Mouse (Mus musculus): ENCODE data around the gene Capns2. TPM values are rescaled to one million over a fixed set of nuclear protein-coding genes. Genes with fewer than 3 reads are reported as not detected.

Capns2 gene
- total RNA-seq, 2 experiments from 2014 or later, result 2.1 to 2.2 TPM

DNA sequence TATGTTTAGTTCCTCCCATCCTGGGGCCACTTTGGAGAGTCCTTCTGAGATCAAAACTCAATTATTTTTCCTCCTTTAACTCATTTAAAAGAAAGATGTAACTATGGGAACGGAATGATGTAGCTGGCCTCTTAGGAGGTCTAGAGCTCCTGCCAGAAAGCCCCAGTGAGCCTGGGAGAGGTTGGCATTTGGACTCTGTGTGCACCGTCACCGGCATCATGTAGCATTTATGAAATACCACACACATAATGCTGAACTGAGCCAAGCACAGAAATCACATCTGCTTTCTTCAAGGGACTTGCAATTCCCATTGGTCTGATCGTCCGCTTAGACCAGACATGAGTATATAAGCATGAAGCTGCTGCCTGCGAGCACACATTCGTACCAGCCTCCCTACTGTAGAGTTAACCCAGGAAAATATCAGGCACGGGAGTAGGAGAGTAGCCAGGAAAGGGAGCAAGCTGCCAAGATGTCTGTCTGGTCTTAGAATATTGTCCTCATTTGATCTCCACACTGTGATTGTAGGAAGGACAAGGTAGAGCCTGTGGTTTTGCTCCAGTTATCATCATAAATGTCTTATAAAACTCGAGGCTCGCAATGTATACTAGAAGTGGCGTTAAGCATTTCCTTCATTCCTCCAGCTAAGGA is 2.4 kb downstream of the Capns2 start:
- intact Hi-C loops (cut with DNase I), result no loop called here
- peak; percentile 36 for DNase-seq

DNA sequence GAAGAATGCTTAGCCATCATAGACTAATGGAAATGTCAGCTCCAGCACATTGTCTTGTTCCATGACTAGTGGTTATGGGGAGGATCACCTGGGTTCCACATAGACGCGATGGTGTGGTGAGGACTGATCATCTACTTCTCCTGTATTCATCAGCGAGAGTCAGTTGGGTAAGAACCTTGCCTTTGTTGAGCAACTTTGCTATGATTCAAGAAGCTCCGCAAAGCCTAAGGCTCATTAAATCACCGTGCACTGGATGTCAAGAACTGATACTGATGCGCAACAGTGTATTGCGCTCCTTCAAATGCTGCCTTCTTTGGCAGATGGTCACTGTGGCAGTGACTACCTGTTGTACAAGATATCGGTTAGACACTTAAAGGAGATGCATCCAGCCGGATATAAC is 5.3 kb downstream of the Capns2 start:
- intact Hi-C loops (cut with DNase I), result no loop called here
- DNase-seq, result no peak

DNA sequence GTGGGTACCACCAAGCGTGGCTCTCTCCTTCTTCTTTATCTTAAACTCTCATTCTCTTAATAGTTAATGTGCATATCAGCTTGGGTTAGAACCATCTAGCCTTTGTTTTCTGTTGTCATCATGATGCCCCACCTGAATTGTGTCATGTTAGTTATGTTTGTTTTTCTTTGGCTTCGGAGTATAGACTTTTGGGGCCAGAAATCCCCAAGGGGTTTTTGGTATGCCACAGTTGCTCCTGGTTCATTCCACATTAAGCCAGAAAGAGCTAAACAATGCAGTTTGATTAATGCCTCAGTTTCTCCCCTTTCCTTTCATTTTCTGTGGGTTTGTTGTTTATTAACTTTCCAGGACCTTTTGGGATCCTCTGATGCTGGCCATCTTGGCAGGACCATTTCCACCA is 7.2 kb downstream of the Capns2 start:
- no peak for DNase-seq
- intact Hi-C loops (cut with DNase I), result no loop called here

DNA sequence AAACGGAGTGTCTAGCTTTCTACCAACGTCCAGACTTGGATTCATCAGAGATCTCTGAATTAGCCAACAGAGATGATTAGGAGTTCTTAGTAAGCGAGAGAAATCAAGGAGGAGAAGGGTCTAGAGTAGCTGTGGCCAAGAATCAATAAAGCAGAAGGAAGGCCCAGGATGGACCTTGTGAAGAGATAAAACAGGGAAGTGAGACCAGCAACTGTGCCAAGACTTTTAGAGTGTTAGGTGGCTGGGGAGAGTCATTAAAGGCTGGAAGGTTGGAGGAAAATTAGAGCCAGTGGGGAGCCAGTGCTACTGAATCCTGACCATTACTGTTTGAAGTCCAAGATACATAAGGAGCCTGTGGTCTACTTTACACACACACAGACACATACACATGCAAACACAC is 10.3 kb downstream of the Capns2 start:
- no peak for DNase-seq
- intact Hi-C loops (cut with DNase I), result no loop called here

DNA sequence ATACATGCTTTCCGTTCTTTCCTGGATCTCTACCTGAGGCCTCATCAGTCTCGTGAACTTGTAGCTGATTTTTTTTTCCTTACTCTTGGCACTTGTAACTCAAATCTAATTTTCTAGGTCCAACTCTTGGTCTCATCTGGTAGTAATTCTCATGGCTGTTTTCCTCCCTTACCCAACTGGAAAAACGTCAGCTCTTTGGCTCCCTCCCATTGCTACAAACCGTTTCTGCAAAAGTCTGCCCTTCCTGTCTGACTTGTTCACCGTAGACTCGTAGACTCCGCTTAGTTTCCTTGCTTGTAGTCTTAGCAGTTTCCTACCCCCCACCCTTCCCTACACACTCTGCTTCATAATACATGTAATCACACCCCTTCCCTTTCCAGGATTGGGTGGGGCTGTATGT is 12.2 kb downstream of the Capns2 start:
- DNase-seq, result no peak
- intact Hi-C loops (cut with DNase I), result no loop called here

DNA sequence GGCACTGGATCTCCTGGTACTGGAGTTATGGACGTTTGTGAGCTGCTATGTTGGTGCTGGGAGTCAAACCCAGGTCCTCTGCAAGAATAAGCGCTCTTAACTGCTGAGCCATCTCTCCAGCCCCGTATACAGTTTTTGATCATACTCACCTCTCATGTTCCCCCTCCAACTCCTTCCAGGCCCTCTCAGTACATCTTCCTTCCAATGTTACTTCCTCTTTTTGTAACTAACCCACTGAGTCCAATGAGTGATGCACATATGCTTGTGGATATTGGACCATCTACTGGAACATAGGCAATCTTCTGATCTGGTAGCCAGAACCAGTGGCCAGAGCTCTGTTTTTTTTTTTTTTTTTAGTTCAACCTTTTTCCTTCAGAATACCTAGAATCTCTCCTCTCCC is 14.9 kb downstream of the Capns2 start:
- intact Hi-C loops (cut with DNase I), result no loop called here
- DNase-seq, result no peak

DNA sequence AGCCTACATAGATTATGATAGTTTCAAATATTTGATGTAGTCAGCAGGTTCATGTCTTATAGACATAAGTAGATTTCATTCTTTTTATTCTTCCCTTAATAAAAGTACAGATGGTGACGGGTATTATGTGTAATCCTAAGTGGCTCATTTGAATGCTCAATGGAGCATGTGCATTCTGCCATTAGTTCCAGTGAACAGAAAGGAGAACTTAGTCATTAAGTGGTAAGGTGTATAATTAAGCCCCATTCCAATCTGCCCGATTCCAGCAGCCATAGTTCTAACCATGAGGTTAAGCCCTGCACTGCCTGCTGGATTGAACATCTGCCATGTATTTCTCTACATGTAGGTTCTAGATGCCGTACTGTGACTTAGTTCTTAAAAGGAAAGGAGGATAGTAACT is 20.6 kb downstream of the Capns2 start:
- intact Hi-C loops (cut with DNase I), result no loop called here

DNA sequence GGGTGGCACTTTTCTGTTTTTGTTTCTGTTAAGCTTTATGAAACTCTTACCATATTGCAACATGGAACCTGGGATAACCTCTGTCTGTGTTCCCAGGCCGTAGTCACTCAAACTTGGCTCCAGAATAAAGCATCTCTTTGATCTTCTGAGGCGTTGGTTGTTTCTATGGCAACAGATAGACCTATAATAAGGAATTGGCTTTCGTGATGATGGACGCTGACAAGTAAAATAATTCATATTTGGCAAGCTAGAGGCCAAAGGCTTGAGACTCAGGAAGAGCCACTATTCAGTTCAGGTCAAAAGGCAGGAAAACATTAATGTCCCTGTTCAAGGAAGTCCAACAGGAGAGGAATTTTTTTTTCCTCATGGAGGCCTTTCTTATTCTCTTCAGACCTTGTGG is 27.8 kb downstream of the Capns2 start:
- intact Hi-C loops (cut with DNase I), result no loop called here
- no peak for DNase-seq

More for the DNA sequence above, 20.6 kb downstream of the Capns2 start:
- DNase-seq, result no peak

DNA sequence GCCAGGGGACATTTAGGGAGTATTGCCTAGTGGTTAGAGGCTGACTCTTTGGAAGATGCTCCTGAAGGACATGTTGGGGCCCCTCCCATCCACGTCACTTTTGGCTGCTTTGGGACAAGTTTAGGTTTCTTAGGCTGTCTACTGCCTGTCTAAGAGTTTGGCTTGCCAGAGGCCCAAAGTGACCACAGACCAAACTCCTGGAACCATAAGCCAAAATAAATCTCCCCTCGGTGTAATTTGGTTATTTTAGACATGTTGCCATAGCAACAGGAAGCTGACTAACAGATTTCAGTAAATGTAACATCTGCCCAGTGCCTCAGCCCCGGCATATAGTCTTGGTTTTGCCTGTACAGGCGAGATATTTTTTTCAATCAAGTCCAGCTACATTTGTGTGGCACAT is 36.8 kb downstream of the Capns2 start:
- no peak for DNase-seq
- intact Hi-C loops (cut with DNase I), result no loop called here

DNA sequence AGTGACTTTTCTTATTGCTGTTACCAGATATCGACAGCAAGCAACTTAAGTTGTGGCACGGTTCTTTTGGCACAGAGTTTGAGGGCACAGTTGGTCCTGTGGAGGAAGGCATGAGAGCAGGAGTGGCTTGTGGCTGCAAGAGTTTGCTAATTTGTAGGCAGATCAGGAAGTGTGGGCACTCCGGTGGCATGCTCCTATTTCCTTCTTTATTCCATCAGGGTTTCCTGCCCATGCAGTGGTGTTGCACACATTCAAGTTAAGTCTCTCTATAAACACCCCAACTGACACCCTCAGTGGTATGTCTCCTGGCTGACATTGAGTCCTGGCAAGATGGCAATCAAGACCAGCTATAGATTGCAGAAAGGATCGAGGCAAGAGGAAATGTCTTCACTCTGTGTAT is 47.9 kb downstream of the Capns2 start:
- intact Hi-C loops (cut with DNase I), result loop anchor here (10.0 kb wide), 1 partner anchor 384 kb away; no protein-coding TSS in a partner anchor
- DNase-seq, result no peak

DNA sequence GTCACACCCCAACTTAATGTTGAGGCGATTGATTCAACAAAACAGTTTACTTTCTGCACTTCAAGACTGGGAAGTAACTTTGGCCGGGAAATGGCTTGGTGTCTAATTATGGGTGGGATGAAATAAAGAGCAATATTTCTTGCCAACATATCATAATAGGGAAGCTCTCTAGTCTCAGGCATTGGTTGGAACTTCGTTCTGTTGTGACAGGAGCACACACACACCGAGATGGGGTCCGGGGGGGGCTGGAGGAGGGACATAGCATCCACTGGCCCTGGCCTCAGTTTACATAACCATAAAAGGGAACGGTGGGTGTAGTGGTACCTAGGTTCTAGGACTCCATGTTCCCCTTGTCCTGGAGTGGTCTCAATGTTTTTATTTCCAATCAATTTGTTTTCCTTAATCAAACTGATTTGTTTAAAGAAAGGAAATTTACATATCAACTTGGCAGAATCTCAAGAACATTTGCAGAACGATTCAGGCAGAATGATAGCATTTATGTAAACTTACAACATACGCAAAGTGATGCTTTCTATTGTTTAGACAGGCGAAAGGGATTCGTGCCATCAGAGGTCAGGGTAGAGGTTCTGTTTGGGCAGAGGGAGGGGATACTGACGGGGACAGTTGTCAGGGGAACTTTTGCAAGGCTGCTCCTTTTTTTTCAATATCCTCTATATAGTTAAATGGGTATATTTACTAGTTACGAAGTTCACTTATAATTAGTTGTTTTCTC is 49.6 kb downstream of the Capns2 start:
- DNase-seq, result no peak
- intact Hi-C loops (cut with DNase I), result no loop called here

Small RNA genes within 50 kb of the gene (microRNA-seq; reads per million reads assigned to microRNA genes)
- not detected for gene Gm22151

Other genes with a start within 250 kb of the Capns2 start
- gene Irx6, start 227.1 kb upstream of the Capns2 start, total RNA-seq (2021), result not detected
- 10 to 100 TPM; 12.2 to 14.2 TPM for gene Mmp2, start 74.1 kb upstream of the Capns2 start, total RNA-seq (2021)
- gene Lpcat2, start 46.1 kb upstream of the Capns2 start, total RNA-seq (2021), result 1 to 10 TPM; 7.1 to 7.8 TPM
- gene Slc6a2, start 58.7 kb downstream of the Capns2 start, total RNA-seq (2021), result under 1 TPM; 0.24 to 0.26 TPM
- not detected for gene Ces1a, start 146.8 kb downstream of the Capns2 start, total RNA-seq (2021)
- gene Ces1b, start 178.6 kb downstream of the Capns2 start, total RNA-seq (2021), result not detected
- not detected for gene Ces1c, start 229.9 kb downstream of the Capns2 start, total RNA-seq (2021)

Measured in left cerebral cortex, postnatal 4 days (tissue).